Mouse (Mus musculus): ENCODE measurements around the gene Nek11.
"Not testable (repeated sequence)": the region's sequence is repeated elsewhere in the genome, so short reads cannot be mapped to it uniquely, and the experiment has no call there.

Nek11 gene

DNA sequence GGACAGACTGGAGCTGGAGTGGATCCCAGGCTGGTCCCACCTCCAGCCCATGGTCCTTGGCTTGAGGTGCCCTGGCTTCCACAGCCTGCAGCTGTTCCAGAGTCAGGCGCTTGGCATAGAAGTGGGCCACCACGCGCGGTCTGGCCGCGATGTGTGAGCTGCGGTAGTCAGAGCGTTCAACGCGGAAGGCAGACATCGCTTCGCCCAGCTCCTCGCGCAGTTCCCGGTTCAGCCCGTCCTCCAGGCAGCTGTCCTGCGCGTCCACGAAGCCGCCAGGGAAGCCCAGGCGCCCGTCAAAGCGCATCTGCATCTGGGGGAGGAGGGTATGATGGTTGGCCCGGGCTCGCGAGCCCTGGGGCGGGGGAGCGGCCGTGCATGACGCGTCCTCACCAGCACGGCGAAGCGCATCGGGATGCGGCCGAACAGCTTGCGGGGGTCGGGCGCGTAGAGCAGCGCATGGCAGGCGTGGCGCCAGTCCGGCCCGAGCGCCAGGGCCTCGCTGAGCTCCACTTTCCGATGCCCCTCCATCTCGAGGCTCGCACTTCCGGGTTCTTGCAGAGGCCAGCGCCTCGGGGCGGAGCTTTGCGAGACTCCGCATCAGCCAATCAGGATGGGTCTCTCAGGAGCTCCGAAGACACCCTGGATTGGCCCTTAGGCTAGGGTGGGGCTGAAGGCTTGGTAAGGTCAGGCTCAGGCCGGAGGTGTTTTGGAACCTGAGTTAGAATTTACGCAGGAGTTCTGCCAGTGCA is 263.9 kb downstream of the Nek11 start, which contains the start of gene Nudt16:
Nudt16 (minus strand) TSS at position 572 of the 749 bp plus-strand sequence.
- peak; percentile 94 for DNase-seq

DNA sequence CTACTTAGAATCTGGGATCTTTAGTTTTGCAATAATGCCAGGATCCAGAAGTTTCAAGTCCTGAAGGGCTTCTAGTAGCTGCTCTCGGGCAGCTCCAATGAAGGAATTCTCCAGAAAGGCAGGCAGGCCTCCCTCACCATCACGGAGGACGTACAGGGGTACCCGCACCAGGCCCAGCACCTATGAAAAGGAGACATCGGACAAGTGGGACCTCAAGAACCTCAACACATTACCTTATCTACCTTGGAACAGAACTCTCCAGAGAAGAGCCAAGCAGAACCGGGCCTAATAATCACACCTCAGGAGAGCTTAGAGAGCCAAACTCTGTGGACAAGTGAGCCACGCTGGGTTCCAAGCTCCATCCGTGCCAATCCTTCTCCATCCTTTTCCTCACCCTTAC is 265.0 kb downstream of the Nek11 start:
- no peak for DNase-seq

DNA sequence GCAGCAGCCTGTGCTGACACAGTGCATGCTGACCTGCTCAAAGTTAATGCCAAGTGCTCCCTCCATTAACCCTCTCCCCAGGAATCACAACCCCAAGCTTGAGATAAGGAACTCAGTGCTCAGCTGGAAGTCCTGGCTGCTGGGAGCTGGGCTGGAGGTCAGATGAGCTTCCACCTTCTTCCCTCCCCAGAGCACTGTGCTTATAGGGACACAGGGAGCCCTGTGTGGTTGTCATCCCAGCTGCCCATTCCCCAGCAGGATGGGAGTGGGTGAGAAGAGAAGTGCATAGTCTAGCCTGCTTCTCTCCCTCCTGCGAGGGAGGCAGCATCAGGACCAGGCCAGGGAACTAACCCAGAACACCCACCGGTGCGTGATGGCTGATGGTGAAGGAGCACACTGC is 270.1 kb downstream of the Nek11 start:
- not testable (repeated sequence) for DNase-seq

All from thymus, postnatal 14 days (tissue).